ENCODE assay signal across 26 mouse cellular contexts in genomic region chr5:139981976-139982375, GRCm38 (mm10).
DNase-seq lines count a peak whose midpoint lies in the region; TF ChIP-seq lines count a peak whose summit lies in the region.
"Had no signal": no experiment of that assay in that cellular context is flagged by ENCODE, and none has a peak within 500 bp of the region (broad histone marks: within the 10 kb centered on the region; RNA-seq: fewer than 3 reads in every experiment).

No protein-coding gene starts in this region.

- H3K9me3 ChIP-seq in MEL (replicated peaks; ENCODE audit: insufficient read depth, low read length) = no peaks in the 10 kb centered on the region
- H3K9me3 ChIP-seq: embryonic facial prominence, embryonic 12.5 days; heart, embryonic 10.5 days; heart, embryonic 15.5 days; hindbrain, embryonic 12.5 days; liver, embryonic 12.5 days had no signal

- TF ChIP-seq CTCF in MEL (IDR thresholded peaks at IDR 0.05 in 2 of 3, conservative IDR thresholded peaks at IDR 0.05 in 1 of 3; ENCODE audit: control insufficient read depth in 1 of 3, insufficient read depth in 1 of 3, low read depth in 2 of 3, low read length in 3 of 3, poor library complexity in 1 of 3, severe bottlenecking in 1 of 3) = no peak

- no peak for TF ChIP-seq EP300 in MEL (IDR thresholded peaks at IDR 0.05; ENCODE audit: low read depth in 1 of 2, low read length in 2 of 2)

- H3K79me2 ChIP-seq in MEL (ENCODE audit: control insufficient read depth, insufficient read depth, low read length, poor library complexity) = no peaks in the 10 kb centered on the region

- no peak overlapping the region for H3K27ac ChIP-seq in MEL (ENCODE audit: control insufficient read depth, low read depth, low read length)
- H3K27ac ChIP-seq: embryonic facial prominence, embryonic 12.5 days; gastrocnemius, adult 2 months; heart, embryonic 10.5 days; heart, embryonic 15.5 days; hindbrain, embryonic 12.5 days; kidney, postnatal 0 days; liver, embryonic 12.5 days; midbrain, embryonic 10.5 days had no signal

- H3K4me3 ChIP-seq in MEL (ENCODE audit: control insufficient read depth in 1 of 2, insufficient read depth in 1 of 2, low read depth in 2 of 2, low read length in 2 of 2) = no peak overlapping the region
- H3K4me3 ChIP-seq: embryonic facial prominence, embryonic 12.5 days; gastrocnemius, adult 2 months; heart, embryonic 10.5 days; heart, embryonic 15.5 days; hindbrain, embryonic 12.5 days; liver, embryonic 12.5 days; midbrain, embryonic 10.5 days; myocyte had no signal

- H3K4me1 ChIP-seq in MEL (ENCODE audit: control insufficient read depth in 1 of 2, insufficient read depth in 2 of 2, low read length in 2 of 2) = no peaks in the 10 kb centered on the region
- H3K4me1 ChIP-seq: heart, embryonic 10.5 days; heart, embryonic 15.5 days; liver, embryonic 12.5 days had no signal

- peak; percentile 37 for DNase-seq in 3T3-L1 (ENCODE audit: low read depth, low spot score)
- DNase-seq in MEL (ENCODE audit: low read depth, low spot score) = no peak
- peak; percentile 13 for DNase-seq in c-Kit-positive CD71-negative TER-119-negative erythroid progenitor cells, embryonic 14.5 days (ENCODE audit: low read depth)
- peak; percentile 7 for DNase-seq in naive thymus-derived CD4-positive, alpha-beta T cell, adult 2 months (ENCODE audit: low read depth)
- no peak for DNase-seq in thymus, postnatal 14 days
- no peak for DNase-seq in natural killer cell, adult 2 months (ENCODE audit: low spot score in 2 of 2)
- DNase-seq: adrenal gland, postnatal 10 days; cerebellum, adult 8-10 months; cerebellum, postnatal 25 days; gastrocnemius, adult 2 months; heart, postnatal 36 days; kidney, adult 8-10 months; kidney, postnatal 4 days; left cerebral cortex, postnatal 4 days; liver, postnatal 0 days; lung, postnatal 4 days; thymus, adult 2 months; thymus, postnatal 4 days had no signal

- TF ChIP-seq POLR2A in MEL (IDR thresholded peaks at IDR 0.05; ENCODE audit: control insufficient read depth in 1 of 2, insufficient read depth in 1 of 2, low read depth in 1 of 2, low read length in 2 of 2, poor library complexity in 1 of 2) = no peak

- TF ChIP-seq RAD21 in MEL (IDR thresholded peaks at IDR 0.05; ENCODE audit: low read depth, low read length) = no peak

- H3K36me3 ChIP-seq in MEL (ENCODE audit: control insufficient read depth in 1 of 2, insufficient read depth in 2 of 2, low read length in 2 of 2) = no peaks in the 10 kb centered on the region
- H3K36me3 ChIP-seq: embryonic facial prominence, embryonic 12.5 days; heart, embryonic 10.5 days; heart, embryonic 15.5 days; hindbrain, embryonic 12.5 days; liver, embryonic 12.5 days; midbrain, embryonic 10.5 days had no signal

- H3K27me3 ChIP-seq in MEL (ENCODE audit: control insufficient read depth in 1 of 2, insufficient read depth in 2 of 2, low read length in 2 of 2) = no peaks in the 10 kb centered on the region
- H3K27me3 ChIP-seq: embryonic facial prominence, embryonic 12.5 days had no signal

- no peak overlapping the region for H3K9ac ChIP-seq in MEL (ENCODE audit: control insufficient read depth, low read depth, low read length, poor library complexity, severe bottlenecking)
- H3K9ac ChIP-seq: embryonic facial prominence, embryonic 12.5 days; heart, embryonic 15.5 days; hindbrain, embryonic 12.5 days; liver, embryonic 12.5 days; liver, postnatal 0 days had no signal

TF ChIP-seq in MEL, 35 proteins besides CTCF, POLR2A, EP300 and RAD21:
- TF ChIP-seq NRF1 (IDR thresholded peaks at IDR 0.05; ENCODE audit: insufficient read depth, low read depth, low read length, poor library complexity, severe bottlenecking) (no peak), POLR2AphosphoS5 (IDR thresholded peaks at IDR 0.05; ENCODE audit: borderline replicate concordance, low read depth, low read length) (0 out of 2 replicates have a peak, but pooled peaks have one; percentile 42)

Comparison
In these comparisons a context has a peak if more than half of its experiments do, and no peak if none do; other contexts are left out.
1. DNase-seq: peak in 3T3-L1 (single experiment), c-Kit-positive CD71-negative TER-119-negative erythroid progenitor cells, embryonic 14.5 days (single experiment) and naive thymus-derived CD4-positive, alpha-beta T cell, adult 2 months (single experiment); none in MEL (single experiment), thymus, postnatal 14 days (single experiment) and natural killer cell, adult 2 months (0 of 2).